Mouse (Mus musculus) brown adipose tissue, adult 24 weeks (tissue): Measurements from ENCODE around the gene AL732309.1. TPM values are rescaled to one million over a fixed set of nuclear protein-coding genes. Genes with fewer than 3 reads are reported as not detected.

Experiments used
- H3K27ac ChIP-seq: fragments of 200-500 bp; replicated peaks from 2 replicates; pipeline ENCODE4 v1.5.1; 2012; ENCODE audit warnings: low read depth, mild to moderate bottlenecking, low read length
- H3K4me1 ChIP-seq: fragments of 200-500 bp; 2 replicates; pipeline ENCODE4 v1.6.1; 2012; ENCODE audit warnings: low read length, mixed read lengths; ENCODE audit not compliant: control insufficient read depth, insufficient read depth, insufficient read length
- H3K4me3 ChIP-seq: fragments of 200-500 bp; 2 replicates; pipeline ENCODE4 v1.5.1; 2012; ENCODE audit warnings: low read depth, mild to moderate bottlenecking, low read length, moderate library complexity; ENCODE audit not compliant: insufficient read depth
- polyA plus RNA-seq: library from polyadenylated mRNA; stranded (reverse); fragments of >200 nt; gene quantifications from 2 replicates; pipeline ENCODE4 v1.2.4, GENCODE M21; 2012; ENCODE audit not compliant: missing spikeins, insufficient read depth, insufficient read length

Gene AL732309.1
- polyA plus RNA-seq, 1 experiment, result 2.3 TPM

GRCm38 (mm10) chr2:25278928-25279882 is 32.5 kb upstream of the AL732309.1 start:
- H3K27ac ChIP-seq, result no peak overlapping the region
- H3K4me1 ChIP-seq, result no peaks in the 10 kb centered on the region

DNA sequence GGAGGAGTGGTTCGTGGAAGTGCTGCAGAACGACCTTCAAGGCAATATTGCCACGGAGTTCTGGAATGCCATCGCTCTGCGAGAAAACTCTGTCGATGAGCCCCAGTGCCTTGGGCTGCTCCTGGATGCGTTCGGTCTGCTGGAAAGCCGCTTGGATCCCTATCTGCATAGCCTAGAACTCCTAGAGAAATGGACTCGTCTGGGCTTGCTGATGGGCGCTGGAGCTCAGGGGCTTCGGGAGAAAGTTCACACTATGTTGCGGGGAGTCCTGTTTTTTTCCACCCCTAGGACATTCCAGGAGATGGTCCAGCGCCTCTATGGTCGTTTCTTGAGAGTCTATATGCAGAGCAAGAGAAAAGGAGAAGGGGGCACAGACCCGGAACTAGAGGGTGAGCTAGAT is 26.3 kb upstream of the AL732309.1 start:
- Histone ChIP-seq H3K4me3 (peak overlapping the region; percentile 79), H3K27ac (no peak overlapping the region), H3K4me1 (peaks cover 11% of the 10 kb centered on the region)

More at GRCm38 (mm10) chr2:25278928-25279882, 32.5 kb upstream of the AL732309.1 start:
- no peak overlapping the region for H3K4me3 ChIP-seq

- Histone ChIP-seq H3K27ac (no peak overlapping the region), H3K4me3 (peak overlapping the region; percentile 79), H3K4me1 (peaks cover 11% of the 10 kb centered on the region)
These were observed 25.9 kb upstream of the AL732309.1 start for GRCm38 (mm10) chr2:25272515-25272914.

DNA sequence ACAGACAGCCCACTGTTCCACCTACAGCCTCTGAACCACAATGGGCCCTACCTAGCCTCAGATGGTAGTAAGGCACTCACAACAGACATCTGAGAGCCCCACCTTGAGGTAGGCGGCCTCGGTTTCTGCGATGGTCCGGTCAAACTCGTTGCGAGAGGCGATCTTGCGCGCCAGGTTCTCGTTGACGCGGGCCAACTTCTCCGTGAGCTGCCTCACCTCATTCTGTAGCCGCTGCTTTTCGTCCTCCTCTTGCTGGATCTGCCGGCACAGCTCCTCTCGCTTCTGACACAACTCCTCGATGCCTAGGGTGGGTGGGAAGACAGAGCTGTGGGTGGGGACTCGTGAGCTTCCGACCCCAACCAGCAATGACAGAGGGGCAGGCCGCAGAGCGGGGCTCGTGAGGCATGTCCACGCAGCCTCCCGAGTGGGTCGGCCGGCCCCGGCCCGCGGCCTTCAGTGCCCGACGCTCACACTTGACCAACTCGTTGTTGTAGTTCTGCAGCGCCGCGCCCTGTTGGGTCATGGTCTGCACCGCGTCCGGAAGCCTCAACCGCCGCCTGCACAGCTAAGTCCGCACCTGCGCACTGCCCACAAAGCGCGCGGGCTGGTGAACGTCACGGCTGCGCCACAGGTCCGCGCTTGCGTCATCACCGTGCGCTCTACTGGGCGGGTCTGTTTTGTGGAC is 25.3 kb upstream of the AL732309.1 start, which contains the start of the genes Ssna1 and Anapc2:
Gene Ssna1 (minus strand): TSS at position 612 of the 685 bp plus-strand sequence.
Gene Anapc2 (plus strand): TSS at position 652 of the 685 bp plus-strand sequence.
- H3K4me3 ChIP-seq, result peak within 1 kb of the TSS; percentile 88
- peak within 1 kb of the TSS; percentile 30 for H3K27ac ChIP-seq
- H3K4me1 ChIP-seq, result peaks cover 15% of the 10 kb centered on the region

- H3K27ac ChIP-seq, result no peak overlapping the region
- H3K4me1 ChIP-seq, result peaks cover 45% of the 10 kb centered on the region
- no peak overlapping the region for H3K4me3 ChIP-seq
These were observed 21.2 kb upstream of the AL732309.1 start for GRCm38 (mm10) chr2:25267746-25268309.

DNA sequence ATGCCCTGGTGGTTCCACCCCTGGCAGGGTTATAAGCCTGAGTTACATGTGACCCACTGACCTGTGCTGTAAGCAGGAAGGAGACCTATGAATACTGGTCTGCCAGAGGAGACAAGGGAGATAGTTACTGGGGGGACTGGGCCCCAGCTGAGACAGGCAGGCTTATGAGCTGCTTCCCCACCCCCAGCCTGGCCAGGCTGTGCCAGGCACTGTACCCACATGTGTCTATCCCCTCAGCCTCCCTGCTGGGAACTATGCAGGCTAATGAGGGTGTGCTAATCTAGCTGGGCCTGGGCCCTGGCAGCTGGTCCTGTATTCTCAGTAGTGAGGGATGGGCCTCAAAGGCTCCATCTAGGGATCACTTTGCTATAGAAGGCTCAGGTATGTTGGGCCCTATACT is 20.6 kb upstream of the AL732309.1 start:
- H3K4me1 ChIP-seq, result peaks cover 44% of the 10 kb centered on the region
- H3K4me3 ChIP-seq, result no peak overlapping the region
- peak overlapping the region; percentile 15; the same call in 1 of the 2 replicates for H3K27ac ChIP-seq

DNA sequence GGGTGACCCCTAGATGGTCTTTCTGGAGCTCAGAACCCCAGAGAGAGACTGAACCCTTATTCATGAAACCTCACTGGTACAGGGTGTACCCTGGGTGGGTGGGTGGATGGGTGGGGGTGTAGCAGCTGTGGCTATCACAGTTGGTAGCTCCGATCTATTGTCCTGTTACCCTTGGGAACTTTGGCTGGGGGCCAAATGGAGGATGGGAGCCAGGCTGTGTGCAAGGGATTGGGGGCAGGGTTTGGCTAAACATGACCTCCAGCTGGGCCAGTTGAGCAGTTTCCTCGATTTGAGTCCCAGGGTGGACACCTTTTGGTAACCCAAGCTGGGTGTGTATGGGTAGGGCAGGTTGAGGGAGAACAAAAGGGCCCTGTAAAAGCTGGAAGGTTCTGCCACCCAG is 20.1 kb upstream of the AL732309.1 start:
- H3K4me1 ChIP-seq, result peaks cover 44% of the 10 kb centered on the region
- no peak overlapping the region for H3K4me3 ChIP-seq
- H3K27ac ChIP-seq, result peak overlapping the region; percentile 59

DNA sequence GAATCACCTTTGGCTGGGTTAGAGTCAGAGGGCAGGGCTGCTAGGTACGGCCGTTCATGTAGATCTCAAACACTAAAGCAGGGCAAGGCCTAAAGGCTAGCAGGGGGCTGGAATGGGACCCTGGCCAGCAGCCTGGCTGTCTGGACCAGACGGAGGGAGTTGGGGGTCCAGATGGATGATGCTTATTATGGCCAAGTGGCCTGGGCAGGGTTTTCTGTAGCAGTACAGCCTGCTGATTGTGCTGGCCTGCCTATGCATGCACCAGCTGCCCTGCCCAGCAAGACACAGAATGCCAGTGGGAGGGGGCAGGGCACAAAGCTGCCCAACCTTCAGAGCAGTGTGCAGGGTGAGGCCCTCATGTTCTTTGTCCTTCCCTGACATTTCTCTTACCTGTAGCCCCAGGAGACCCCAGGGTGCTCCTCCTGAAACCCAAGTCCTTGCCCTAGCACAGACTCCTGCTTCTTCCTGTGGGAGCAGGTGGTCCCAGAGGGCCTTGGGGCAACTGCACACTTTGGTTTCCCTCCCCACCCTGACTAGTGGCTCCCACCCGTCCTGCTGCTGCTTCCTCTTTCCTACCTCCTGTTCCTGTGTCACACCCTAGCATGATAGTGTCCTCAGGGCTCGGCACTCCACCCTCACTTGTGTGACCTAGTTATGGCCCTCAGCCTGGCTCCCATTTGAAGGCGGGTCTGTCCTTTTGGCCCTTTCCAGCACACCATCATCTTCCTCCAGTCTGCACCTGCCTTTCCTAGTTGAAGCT is 19.4 kb upstream of the AL732309.1 start:
- Histone ChIP-seq H3K4me1 (peaks cover 38% of the 10 kb centered on the region), H3K27ac (peak overlapping the region; percentile 59), H3K4me3 (no peak overlapping the region; the same call in 1 of the 2 replicates)

- peaks cover 37% of the 10 kb centered on the region for H3K4me1 ChIP-seq
- H3K4me3 ChIP-seq, result no peak overlapping the region
- H3K27ac ChIP-seq, result no peak overlapping the region
These were observed 18.2 kb upstream of the AL732309.1 start for GRCm38 (mm10) chr2:25264851-25265250.

DNA sequence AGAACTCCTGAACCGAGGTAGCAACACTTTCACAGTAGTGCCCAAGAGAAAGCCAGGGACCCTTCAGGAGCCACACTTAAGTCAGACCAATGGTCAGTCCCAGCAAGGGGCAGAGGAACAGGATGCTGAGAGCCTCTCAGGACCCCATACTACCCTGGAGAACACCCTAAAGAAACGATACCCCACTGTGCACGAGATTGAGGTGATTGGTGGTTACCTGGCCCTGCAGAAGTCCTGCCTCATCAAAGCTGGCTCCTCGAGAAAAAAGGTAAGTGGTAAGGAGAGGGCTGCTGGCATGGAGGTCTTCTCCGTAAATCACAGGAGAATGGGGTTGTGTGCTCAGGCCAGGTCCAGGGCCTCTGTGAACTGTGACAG is 17.6 kb upstream of the AL732309.1 start:
- Histone ChIP-seq H3K27ac (no peak overlapping the region), H3K4me3 (no peak overlapping the region), H3K4me1 (peaks cover 37% of the 10 kb centered on the region)

GRCm38 (mm10) chr2:25263623-25264285 is 17.1 kb upstream of the AL732309.1 start:
- peak overlapping the region; percentile 63 for H3K4me3 ChIP-seq
- H3K4me1 ChIP-seq, result peaks cover 37% of the 10 kb centered on the region
- H3K27ac ChIP-seq, result no peak overlapping the region

DNA sequence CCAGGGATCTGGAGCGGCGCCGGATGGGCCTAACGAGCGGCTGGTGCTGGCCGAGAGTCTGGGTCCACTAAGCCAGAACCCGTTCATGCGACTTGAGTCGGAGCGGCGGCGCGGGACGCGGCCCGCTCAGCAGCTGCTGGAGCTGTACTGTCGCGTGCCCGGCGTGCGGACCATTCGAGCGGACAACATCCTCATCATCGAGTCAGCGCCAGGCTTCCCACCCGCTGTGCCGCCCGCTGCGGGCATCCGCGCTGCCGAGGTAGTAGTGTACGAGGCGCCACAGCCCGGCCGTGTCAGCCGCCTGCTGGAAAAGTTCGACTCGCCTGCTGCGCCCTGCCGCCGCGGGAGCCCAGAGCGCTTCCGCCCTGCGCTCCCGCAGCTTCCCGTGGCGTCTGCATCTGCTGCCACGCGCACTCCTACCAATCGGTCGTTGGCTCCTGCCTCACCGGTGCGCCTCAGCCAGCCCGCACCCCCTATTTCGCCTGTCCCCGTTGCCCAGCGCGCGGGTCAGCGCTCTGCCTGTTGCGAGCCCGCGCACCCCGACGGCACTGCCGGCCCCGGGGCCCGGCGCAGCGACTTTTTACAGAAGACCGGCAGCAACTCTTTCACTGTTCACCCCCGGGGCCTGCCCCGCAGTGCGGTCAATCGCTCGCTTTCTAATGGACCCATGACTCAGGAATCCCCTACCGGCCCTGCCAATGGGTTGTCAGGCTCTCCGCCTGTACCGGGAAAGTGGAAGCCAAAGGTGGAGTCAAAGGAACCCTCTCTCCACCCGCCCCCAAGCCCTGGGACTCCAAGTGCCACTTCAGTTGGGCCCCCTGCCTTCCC is 16.3 kb upstream of the AL732309.1 start:
- H3K27ac ChIP-seq, result no peak overlapping the region

DNA sequence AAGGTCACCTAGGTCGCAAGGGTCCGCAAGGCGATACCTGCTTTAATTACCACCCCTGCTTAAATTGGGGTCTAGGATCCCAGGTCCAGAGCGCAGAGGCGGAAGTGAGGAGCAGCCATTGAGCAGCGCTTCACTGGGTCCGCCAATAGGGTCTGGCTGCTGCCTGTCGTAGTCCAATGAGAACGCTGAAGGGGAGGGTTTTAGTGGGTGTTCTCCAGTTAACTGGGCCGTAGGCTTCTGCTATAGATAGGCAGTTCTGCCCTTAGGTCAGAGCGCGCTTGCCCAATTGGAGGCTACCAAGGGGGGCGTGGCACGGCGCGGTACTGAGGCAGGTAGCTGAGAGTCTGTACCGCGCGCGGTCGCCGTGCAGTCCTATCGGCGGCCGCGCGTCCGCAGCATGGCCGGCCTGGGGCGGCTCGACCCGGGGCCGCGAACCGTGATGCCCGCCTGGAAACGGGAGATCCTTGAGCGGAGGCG is 15.7 kb upstream of the AL732309.1 start, which contains the start of gene Tprn:
Gene Tprn (plus strand): TSS at position 328 of the 477 bp plus-strand sequence.
- H3K27ac ChIP-seq, result no peak within 1 kb of the TSS; the same call in 1 of the 2 replicates
- peak within 1 kb of the TSS; percentile 63 for H3K4me3 ChIP-seq

More for the DNA sequence above, 16.3 kb upstream of the AL732309.1 start:
- H3K4me3 ChIP-seq, result peak overlapping the region; percentile 63
- peaks cover 37% of the 10 kb centered on the region for H3K4me1 ChIP-seq

More for the DNA sequence above, 15.7 kb upstream of the AL732309.1 start, which contains the start of gene Tprn:
- peaks cover 37% of the 10 kb centered on the region for H3K4me1 ChIP-seq
